Comparison of ENCODE assay signal across 20 mouse cellular contexts in genomic region chr1:138237252-138237651, GRCm38 (mm10). TPM values are rescaled to one million over a fixed set of nuclear protein-coding genes. Genes with fewer than 3 reads are reported as not detected.
"Had no signal": no experiment of that assay in that cellular context is flagged by ENCODE, and none has a peak within 500 bp of the region (broad histone marks: within the 10 kb centered on the region; RNA-seq: fewer than 3 reads in every experiment).

No protein-coding gene starts in this region.

- H3K4me1 ChIP-seq: intestine, embryonic 15.5 days; kidney, embryonic 15.5 days; limb, embryonic 12.5 days; megakaryocyte, embryonic 14.5 days; midbrain, embryonic 15.5 days; neural tube, embryonic 13.5 days had no signal

- ATAC-seq: intestine, embryonic 15.5 days; midbrain, embryonic 15.5 days had no signal

- DNase-seq: kidney, adult 18-20 months; kidney, postnatal 14 days; liver; lung, adult 2 months; lung, postnatal 14 days; right cerebral cortex, postnatal 14 days; thymus, postnatal 36 days had no signal

- H3K27me3 ChIP-seq: intestine, embryonic 15.5 days; kidney, embryonic 15.5 days; limb, embryonic 12.5 days; megakaryocyte, embryonic 14.5 days; midbrain, embryonic 15.5 days; neural tube, embryonic 13.5 days had no signal

- H3K9me3 ChIP-seq: intestine, embryonic 15.5 days; kidney, embryonic 15.5 days; midbrain, embryonic 15.5 days; neural tube, embryonic 13.5 days had no signal

- H3K36me3 ChIP-seq: intestine, embryonic 15.5 days; kidney, embryonic 15.5 days; limb, embryonic 12.5 days; midbrain, embryonic 15.5 days; neural tube, embryonic 13.5 days had no signal

- H3K4me3 ChIP-seq: intestine, embryonic 15.5 days; kidney, embryonic 15.5 days; limb, embryonic 12.5 days; megakaryocyte, embryonic 14.5 days; midbrain, embryonic 15.5 days; neural tube, embryonic 13.5 days had no signal

- H3K4me2 ChIP-seq: intestine, embryonic 15.5 days; kidney, embryonic 15.5 days; limb, embryonic 12.5 days; midbrain, embryonic 11.5 days; midbrain, embryonic 15.5 days; neural tube, embryonic 13.5 days had no signal

- H3K27ac ChIP-seq: intestine, embryonic 15.5 days; kidney, embryonic 15.5 days; limb, embryonic 12.5 days; liver, embryonic 14.5 days; midbrain, embryonic 15.5 days; neural tube, embryonic 13.5 days had no signal

- H3K9ac ChIP-seq: intestine, embryonic 15.5 days; kidney, embryonic 15.5 days; limb, embryonic 12.5 days; liver, embryonic 14.5 days; midbrain, embryonic 15.5 days; neural tube, embryonic 13.5 days had no signal

RNA-seq across cellular contexts. Expression of gene Atp6v1g3, which starts 36.3 kb away (rescaled TPM):
- total RNA-seq: layer of hippocampus, adult 8-10 months; left cerebral cortex, postnatal 36 days had no signal
- polyA plus RNA-seq: intestine, embryonic 15.5 days; large intestine, adult 2 months; liver, embryonic 14.5 days; lung, adult 2 months; midbrain, embryonic 11.5 days; midbrain, embryonic 15.5 days; neural tube, embryonic 13.5 days; spleen, adult 2 months; stomach, embryonic 16.5 days had no signal
